Mouse (Mus musculus) stomach, embryonic 16.5 days (tissue): ENCODE results near the gene Cuedc1. TPM values are rescaled to one million over a fixed set of nuclear protein-coding genes. Genes with fewer than 3 reads are reported as not detected.

Source experiments
- ATAC-seq: fragments of 200-750 bp; cut with Nextera tagmentation; 2 replicates; pipeline ENCODE4 v1.8.0; 2017; ENCODE audit warnings: moderate number of reproducible peaks, moderate TSS enrichment; ENCODE audit not compliant: insufficient read depth, low FRiP score
- H3K27ac ChIP-seq: fragments of 300-500 bp; sonication (generic); 2 replicates; pipeline ENCODE4 v1.5.1; 2014; ENCODE audit warnings: low read length
- H3K27me3 ChIP-seq: fragments of 300-500 bp; sonication (generic); 2 replicates; pipeline ENCODE4 v1.6.1; 2014; ENCODE audit warnings: low read length, control low read depth, mixed read lengths; ENCODE audit not compliant: control insufficient read depth, insufficient read depth
- H3K36me3 ChIP-seq: fragments of 300-500 bp; sonication (generic); 2 replicates; pipeline ENCODE4 v1.6.1; 2014; ENCODE audit warnings: low read length; ENCODE audit not compliant: control insufficient read depth, insufficient read depth
- H3K4me1 ChIP-seq: fragments of 300-500 bp; sonication (generic); 2 replicates; pipeline ENCODE4 v1.6.1; 2014; ENCODE audit warnings: low read length, control low read depth, mixed read lengths; ENCODE audit not compliant: control insufficient read depth, insufficient read depth
- H3K4me2 ChIP-seq: fragments of 300-500 bp; sonication (generic); 2 replicates; pipeline ENCODE4 v1.6.1; 2014; ENCODE audit warnings: low read depth, low read length, mixed read lengths
- H3K4me3 ChIP-seq: fragments of 300-500 bp; sonication (generic); replicated peaks from 2 replicates; pipeline ENCODE4 v1.5.1; 2014; ENCODE audit warnings: mild to moderate bottlenecking, low read length
- H3K9ac ChIP-seq: fragments of 300-500 bp; sonication (generic); 2 replicates; pipeline ENCODE4 v1.6.1; 2014; ENCODE audit warnings: low read length
- H3K9me3 ChIP-seq: fragments of 300-500 bp; sonication (generic); replicated peaks from 2 replicates; pipeline ENCODE4 v1.6.1; 2016; ENCODE audit warnings: low read length, control low read depth; ENCODE audit not compliant: control insufficient read depth
- WGBS: fragments of 180-500 bp; shearing (Covaris S2); extraction: QIAGEN DNeasy Blood & Tissue Kit; methylation state at CpG from one replicate; pipeline ENCODE4 v1.1.7; 2014; 5-methylcytosine and 5-hydroxymethylcytosine counted together
- polyA plus RNA-seq: library from polyadenylated mRNA; unstranded; fragments of >200 nt; fragmentation: Nextera tagmentation; extraction: Ambion mirVana; gene quantifications from 2 replicates; pipeline ENCODE4 v1.2.1, GENCODE M21; 2015

Gene Cuedc1
- polyA plus RNA-seq, 1 experiment from 2014 or later: 11.3 TPM

DNA sequence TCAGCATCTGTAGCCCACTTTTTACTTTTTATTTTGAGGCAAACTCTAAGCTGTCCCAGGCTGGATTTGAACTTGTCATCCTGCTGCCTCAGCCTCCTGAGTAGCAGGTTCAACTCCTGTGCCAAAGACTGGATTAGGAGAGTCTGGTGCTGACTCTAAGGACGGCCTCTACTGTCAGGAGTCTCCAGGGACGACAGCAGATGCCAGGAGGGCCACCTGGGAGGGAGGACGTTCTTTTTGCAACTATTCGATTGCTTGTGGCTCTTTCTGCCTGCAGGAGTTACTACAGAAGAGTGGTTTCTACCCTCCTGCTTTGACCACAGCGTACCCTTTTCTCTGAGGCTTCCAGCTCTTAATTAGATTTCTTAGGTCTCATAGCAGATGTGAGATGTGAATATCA lies 24.7 kb downstream of the Cuedc1 start:
- Histone ChIP-seq H3K4me2 (no peak overlapping the region), H3K4me3 (no peak overlapping the region), H3K4me1 (peaks cover 24% of the 10 kb centered on the region), H3K27me3 (no peaks in the 10 kb centered on the region), H3K36me3 (no peaks in the 10 kb centered on the region), H3K9me3 (no peaks in the 10 kb centered on the region), H3K9ac (no peak overlapping the region), H3K27ac (peak overlapping the region; percentile 79; the same call in 1 of the 2 replicates)
- 67% methylated on average over 5 of the region's 5 CpGs for WGBS
- no peak for ATAC-seq

DNA sequence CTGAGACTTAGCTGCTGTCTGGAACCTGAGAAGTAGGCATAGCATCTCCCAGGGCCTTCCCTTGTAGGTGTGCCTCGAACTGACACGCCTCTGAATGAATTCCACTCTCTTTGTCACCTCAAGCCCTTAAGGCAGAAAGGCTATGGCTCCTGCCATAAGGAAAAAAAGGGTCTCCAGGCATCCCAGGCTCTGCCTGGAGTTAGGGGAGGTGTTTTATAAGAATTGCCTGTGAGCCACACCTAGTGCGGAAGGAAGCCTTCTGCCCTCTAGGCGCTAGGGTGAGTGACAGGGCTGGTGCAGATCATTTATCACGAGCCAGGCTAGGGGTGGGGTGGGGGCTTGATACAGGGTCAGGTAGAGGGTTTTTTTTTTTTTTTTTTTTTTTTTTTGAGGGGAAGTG lies 25.2 kb downstream of the Cuedc1 start:
- WGBS: 60% methylated on average over 5 of the region's 5 CpGs
- H3K27me3 ChIP-seq: no peaks in the 10 kb centered on the region
- no peak overlapping the region for H3K4me2 ChIP-seq
- H3K4me1 ChIP-seq: peaks cover 19% of the 10 kb centered on the region
- H3K4me3 ChIP-seq: no peak overlapping the region
- no peaks in the 10 kb centered on the region for H3K36me3 ChIP-seq
- no peak for ATAC-seq
- no peaks in the 10 kb centered on the region for H3K9me3 ChIP-seq
- H3K27ac ChIP-seq: peak overlapping the region; percentile 79
- no peak overlapping the region for H3K9ac ChIP-seq

DNA sequence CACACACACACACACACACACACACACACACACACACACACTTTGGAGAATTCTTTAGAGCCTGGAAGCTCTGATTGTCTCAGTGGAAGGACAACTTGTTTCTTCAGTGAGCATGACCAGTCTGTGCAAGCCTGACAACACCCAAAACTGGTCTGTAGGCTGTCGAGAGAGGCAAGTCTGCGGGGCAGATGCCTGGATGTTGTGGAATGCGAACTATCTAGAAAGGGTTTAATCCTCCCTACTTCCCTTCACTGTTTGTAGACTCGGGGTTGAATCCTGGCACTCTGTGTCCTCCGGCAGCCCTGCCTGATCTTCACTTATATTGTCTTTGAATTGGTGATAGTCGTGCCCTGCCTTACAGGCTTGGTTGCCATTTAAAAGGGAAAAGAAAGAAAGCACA lies 25.9 kb downstream of the Cuedc1 start:
- WGBS: 27% methylated on average over 6 of the region's 6 CpGs

DNA sequence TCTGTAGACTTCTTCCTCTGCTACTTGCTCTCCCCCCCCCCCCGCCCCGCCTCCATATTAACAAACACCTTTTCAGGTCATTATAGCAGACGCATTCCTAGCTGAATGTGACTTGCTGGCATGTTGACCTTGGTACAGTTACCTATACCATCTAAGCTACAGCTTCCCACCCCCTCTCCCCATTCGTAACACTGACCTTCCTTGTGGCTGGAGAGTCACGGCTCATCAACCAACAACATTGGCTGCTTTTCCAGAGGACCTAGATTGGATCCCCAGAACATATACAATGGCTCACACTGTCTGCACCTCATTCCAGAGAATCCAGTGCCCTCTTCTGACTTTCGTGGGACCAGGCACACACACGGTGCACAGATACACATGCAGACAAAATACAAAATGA lies 27.6 kb downstream of the Cuedc1 start:
- ATAC-seq: no peak
- no peaks in the 10 kb centered on the region; the same call in 1 of the 2 replicates for H3K4me1 ChIP-seq
- H3K27me3 ChIP-seq: no peaks in the 10 kb centered on the region
- no peak overlapping the region for H3K9ac ChIP-seq
- no peak overlapping the region for H3K4me3 ChIP-seq
- H3K36me3 ChIP-seq: no peaks in the 10 kb centered on the region
- no peaks in the 10 kb centered on the region for H3K9me3 ChIP-seq
- peak overlapping the region; percentile 11; the same call in 1 of the 2 replicates for H3K27ac ChIP-seq
- 68% methylated on average over 7 of the region's 7 CpGs for WGBS
- H3K4me2 ChIP-seq: no peak overlapping the region

More for the DNA sequence above, 25.9 kb downstream of the Cuedc1 start:
- Histone ChIP-seq H3K4me2 (peak overlapping the region; percentile 6; the same call in 1 of the 2 replicates), H3K4me1 (peaks cover 12% of the 10 kb centered on the region), H3K27me3 (no peaks in the 10 kb centered on the region), H3K9ac (no peak overlapping the region), H3K27ac (peak overlapping the region; percentile 79), H3K36me3 (no peaks in the 10 kb centered on the region), H3K9me3 (no peaks in the 10 kb centered on the region), H3K4me3 (no peak overlapping the region)
- ATAC-seq: no peak

DNA sequence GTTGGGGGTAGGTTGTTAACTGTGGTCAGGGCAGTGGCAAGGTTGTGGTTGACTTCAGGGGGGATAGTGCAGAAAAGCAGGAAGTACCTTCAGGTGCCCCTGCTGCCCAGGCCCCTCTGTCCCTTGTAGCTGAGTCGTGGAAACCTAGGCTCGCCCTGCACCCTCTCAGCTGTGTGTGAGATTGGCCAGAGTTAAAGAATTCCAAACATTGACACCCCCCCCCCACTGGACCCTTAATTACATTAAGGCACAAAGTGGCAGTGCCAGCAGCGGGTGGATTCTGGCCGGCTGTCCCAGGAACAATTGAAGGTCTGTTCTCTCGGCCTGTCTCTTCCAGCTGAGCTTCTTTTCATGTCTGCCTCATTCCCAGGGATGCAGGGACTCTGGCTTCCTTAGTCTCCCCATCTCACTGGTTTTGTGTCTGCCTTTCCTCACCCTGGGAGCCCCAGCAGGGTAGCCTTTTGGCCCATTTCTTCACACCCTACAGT lies 28.5 kb downstream of the Cuedc1 start:
- Histone ChIP-seq H3K36me3 (no peaks in the 10 kb centered on the region), H3K9me3 (no peaks in the 10 kb centered on the region), H3K9ac (no peak overlapping the region), H3K27ac (no peak overlapping the region), H3K4me2 (no peak overlapping the region), H3K4me3 (no peak overlapping the region), H3K4me1 (peaks cover under 1% of the 10 kb centered on the region; the same call in 1 of the 2 replicates), H3K27me3 (no peaks in the 10 kb centered on the region)
- no peak for ATAC-seq
- 45% methylated on average over 5 of the region's 5 CpGs for WGBS

DNA sequence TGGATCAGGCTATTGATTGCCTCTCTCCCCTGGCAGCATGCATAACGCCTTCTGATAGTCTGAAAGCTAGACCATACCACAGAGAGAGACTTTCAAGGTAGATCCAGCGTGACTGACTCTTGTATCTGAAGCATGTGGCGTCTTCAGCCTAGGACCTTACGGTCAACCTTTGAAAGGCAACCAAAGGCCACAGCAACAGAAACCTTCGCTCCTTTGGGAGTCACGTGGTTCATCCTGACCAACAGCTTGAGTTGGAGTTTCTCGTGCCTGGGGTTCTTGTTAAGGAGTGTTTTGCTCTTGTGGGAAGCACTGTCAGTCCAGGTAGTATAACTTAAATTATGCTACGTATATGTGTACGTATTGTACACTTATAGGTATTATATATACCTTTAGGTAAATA lies 30.6 kb downstream of the Cuedc1 start:
- Histone ChIP-seq H3K4me1 (peaks cover 8% of the 10 kb centered on the region; the same call in 1 of the 2 replicates), H3K4me2 (no peak overlapping the region), H3K27me3 (no peaks in the 10 kb centered on the region), H3K4me3 (no peak overlapping the region), H3K9me3 (no peaks in the 10 kb centered on the region), H3K27ac (no peak overlapping the region), H3K36me3 (no peaks in the 10 kb centered on the region), H3K9ac (no peak overlapping the region)
- WGBS: 89% methylated on average over 9 of the region's 9 CpGs
- ATAC-seq: no peak

DNA sequence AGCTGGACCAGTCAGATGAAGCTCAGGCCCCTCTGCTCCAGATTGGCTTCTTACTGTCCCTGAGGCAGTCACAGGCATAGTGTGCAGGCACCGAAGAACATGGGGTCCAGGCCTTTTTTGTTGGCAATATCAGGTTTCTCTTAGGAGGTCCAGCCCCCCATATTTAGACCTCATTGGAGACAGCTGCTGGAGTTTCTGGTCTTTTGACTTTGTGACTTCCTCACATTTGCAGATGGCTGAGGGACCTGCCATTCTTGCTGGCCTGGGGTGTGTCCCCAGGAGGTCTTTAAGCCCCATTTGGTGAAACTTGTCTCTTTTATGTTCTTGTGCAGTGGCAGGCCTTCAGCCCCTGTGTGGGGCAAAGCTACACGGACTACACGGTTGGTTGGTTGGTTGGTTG lies 31.4 kb downstream of the Cuedc1 start:
- peaks cover 8% of the 10 kb centered on the region; the same call in 1 of the 2 replicates for H3K4me1 ChIP-seq
- no peak overlapping the region for H3K4me3 ChIP-seq
- no peaks in the 10 kb centered on the region for H3K36me3 ChIP-seq
- H3K9ac ChIP-seq: no peak overlapping the region
- no peaks in the 10 kb centered on the region for H3K9me3 ChIP-seq
- H3K27me3 ChIP-seq: no peaks in the 10 kb centered on the region
- no peak overlapping the region for H3K4me2 ChIP-seq
- no peak overlapping the region for H3K27ac ChIP-seq
- no peak for ATAC-seq
- WGBS: 74% methylated on average over 3 of the region's 3 CpGs

DNA sequence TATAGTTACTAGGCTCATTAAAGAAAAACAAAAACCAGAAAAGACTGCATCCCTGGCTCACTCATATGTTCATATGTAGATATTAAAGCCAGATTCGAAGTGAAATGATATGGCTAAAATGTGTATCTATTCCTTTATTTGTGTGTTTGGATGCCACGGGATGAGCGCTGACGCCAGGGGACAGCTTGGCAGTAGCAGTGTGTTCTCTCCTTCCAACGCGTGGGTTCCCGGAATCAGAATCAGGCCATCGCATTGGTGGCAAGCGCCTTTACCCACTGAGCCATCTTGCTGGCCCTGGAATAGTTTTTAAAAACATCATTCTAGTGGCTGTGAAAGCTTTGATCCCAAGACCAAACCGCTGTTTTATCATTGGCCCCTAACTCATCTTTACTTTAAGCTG lies 32.1 kb downstream of the Cuedc1 start:
- no peak overlapping the region for H3K9ac ChIP-seq
- H3K4me2 ChIP-seq: no peak overlapping the region
- H3K27me3 ChIP-seq: no peaks in the 10 kb centered on the region
- peaks cover 8% of the 10 kb centered on the region; the same call in 1 of the 2 replicates for H3K4me1 ChIP-seq
- H3K9me3 ChIP-seq: no peaks in the 10 kb centered on the region
- WGBS: 97% methylated on average over 10 of the region's 10 CpGs
- no peak for ATAC-seq
- no peaks in the 10 kb centered on the region for H3K36me3 ChIP-seq
- no peak overlapping the region for H3K4me3 ChIP-seq
- no peak overlapping the region for H3K27ac ChIP-seq

DNA sequence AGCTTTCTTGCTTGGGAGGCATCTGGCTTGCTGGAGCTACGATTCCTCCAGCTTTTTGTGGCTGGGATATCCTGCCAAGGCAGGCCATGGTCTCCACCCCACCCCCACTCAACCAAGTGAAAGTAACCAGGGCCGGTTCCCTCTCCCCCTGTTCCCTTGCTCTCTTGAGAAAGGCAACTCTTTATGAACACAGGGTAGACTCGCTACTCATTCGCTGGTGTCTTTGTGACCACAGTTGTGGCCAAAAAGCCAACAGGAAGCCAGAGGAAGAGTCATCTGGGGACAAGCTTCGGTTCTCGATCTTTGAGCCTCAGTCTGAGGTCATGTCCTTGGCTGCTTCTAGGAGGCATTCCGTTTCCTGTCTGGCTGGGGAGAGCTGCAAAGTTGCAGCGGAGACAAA lies 34.0 kb downstream of the Cuedc1 start:
- Histone ChIP-seq H3K9ac (no peak overlapping the region), H3K9me3 (no peaks in the 10 kb centered on the region), H3K4me1 (peaks cover 8% of the 10 kb centered on the region; the same call in 1 of the 2 replicates), H3K27ac (peak overlapping the region; percentile 7; the same call in 1 of the 2 replicates), H3K4me3 (no peak overlapping the region), H3K4me2 (no peak overlapping the region), H3K36me3 (no peaks in the 10 kb centered on the region), H3K27me3 (no peaks in the 10 kb centered on the region)
- WGBS: 34% methylated on average over 8 of the region's 8 CpGs
- ATAC-seq: peak; percentile 68; the same call in 1 of the 2 replicates
